Comparison of ENCODE assay signal across 10 mouse cellular contexts in the genomic region with DNA sequence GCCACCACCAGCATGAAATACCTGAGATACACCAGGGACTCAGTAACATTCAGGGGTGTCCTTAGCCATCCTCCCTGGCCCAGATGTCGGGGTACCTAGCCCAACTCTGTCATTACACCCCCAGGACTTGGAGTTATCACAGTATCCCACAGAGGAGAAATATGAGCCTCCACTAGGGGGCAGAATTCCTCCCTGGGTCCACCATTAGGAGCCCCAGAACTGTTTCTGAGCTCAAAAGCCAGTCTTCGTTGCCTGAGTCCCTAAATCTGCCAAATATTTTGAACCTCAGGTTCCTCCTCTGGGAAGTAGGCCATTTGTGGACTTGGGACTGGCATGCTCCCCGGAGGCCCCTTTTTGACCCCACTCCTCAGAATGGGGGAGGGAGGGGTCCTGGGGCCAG. TPM values are rescaled to one million over a fixed set of nuclear protein-coding genes. Genes with fewer than 3 reads are reported as not detected.
A peak's percentile ranks its signal among the peaks of the same experiment; 100 is the strongest.
DNase-seq lines count a peak whose midpoint lies in the region; ATAC-seq and TF ChIP-seq lines count a peak whose summit lies in the region.
"Had no signal": no experiment of that assay in that cellular context is flagged by ENCODE, and none has a peak within 500 bp of the region (broad histone marks: within the 10 kb centered on the region; RNA-seq: fewer than 3 reads in every experiment).

No protein-coding gene starts in this region.

- H3K9me3 ChIP-seq in intestine, embryonic 16.5 days (ENCODE audit: control insufficient read depth, low read length), result no peaks in the 10 kb centered on the region
- H3K9me3 ChIP-seq in midbrain, embryonic 14.5 days (ENCODE audit: control insufficient read depth, low read length), result no peaks in the 10 kb centered on the region
- H3K9me3 ChIP-seq: embryonic facial prominence, embryonic 15.5 days; limb, embryonic 12.5 days had no signal

- 34% methylated on average over 3 of the region's 3 CpGs for WGBS in bone marrow, adult 2 months
- 32% methylated on average over 3 of the region's 3 CpGs for WGBS in intestine, embryonic 16.5 days
- 52% methylated on average over 3 of the region's 3 CpGs for WGBS in midbrain, embryonic 14.5 days

- TF ChIP-seq POLR2A in bone marrow, adult 2 months (IDR thresholded peaks at IDR 0.05; ENCODE audit: borderline replicate concordance, control insufficient read depth, low read depth, low read length), result no peak

- H3K36me3 ChIP-seq in intestine, embryonic 16.5 days (ENCODE audit: control insufficient read depth, insufficient read depth, low read length), result 0 out of 2 replicates have a peak, but pooled peaks cover 1% of the 10 kb centered on the region
- H3K36me3 ChIP-seq in midbrain, embryonic 14.5 days (ENCODE audit: control insufficient read depth, insufficient read depth, low read length), result no peaks in the 10 kb centered on the region
- H3K36me3 ChIP-seq: embryonic facial prominence, embryonic 15.5 days had no signal

- no peaks in the 10 kb centered on the region for H3K27me3 ChIP-seq in intestine, embryonic 16.5 days (replicated peaks; ENCODE audit: control insufficient read depth, insufficient read depth, low read length)
- H3K27me3 ChIP-seq in midbrain, embryonic 14.5 days (ENCODE audit: control insufficient read depth, insufficient read depth, low read length), result no peaks in the 10 kb centered on the region
- H3K27me3 ChIP-seq: embryonic facial prominence, embryonic 15.5 days; limb, embryonic 12.5 days had no signal

- H3K4me3 ChIP-seq in bone marrow, adult 2 months (replicated peaks; ENCODE audit: control insufficient read depth, low read depth, low read length), result no peak overlapping the region
- H3K4me3 ChIP-seq in intestine, embryonic 16.5 days (ENCODE audit: low read length), result no peak overlapping the region
- H3K4me3 ChIP-seq in midbrain, embryonic 14.5 days (replicated peaks; ENCODE audit: low read depth, low read length), result no peak overlapping the region
- H3K4me3 ChIP-seq: embryonic facial prominence, embryonic 15.5 days; limb, embryonic 12.5 days had no signal

- ATAC-seq in intestine, embryonic 16.5 days, result peak; percentile 40; the same call in 1 of the 2 replicates
- peak; percentile 31; the same call in 1 of the 2 replicates for ATAC-seq in midbrain, embryonic 14.5 days (ENCODE audit: low FRiP score, low TSS enrichment)

- peak; percentile 43 for TF ChIP-seq CTCF in bone marrow, adult 2 months (IDR thresholded peaks at IDR 0.05; ENCODE audit: control insufficient read depth, insufficient read depth, low read length)

- no peak overlapping the region for H3K4me2 ChIP-seq in intestine, embryonic 16.5 days (ENCODE audit: low read depth, low read length)
- no peak overlapping the region for H3K4me2 ChIP-seq in midbrain, embryonic 14.5 days (ENCODE audit: low read length)
- H3K4me2 ChIP-seq: embryonic facial prominence, embryonic 15.5 days; limb, embryonic 12.5 days had no signal

- H3K4me1 ChIP-seq in bone marrow, adult 2 months (ENCODE audit: control insufficient read depth, insufficient read depth, low read length), result no peaks in the 10 kb centered on the region
- peaks cover 30% of the 10 kb centered on the region for H3K4me1 ChIP-seq in intestine, embryonic 16.5 days (ENCODE audit: control insufficient read depth, insufficient read depth, low read length)
- H3K4me1 ChIP-seq in midbrain, embryonic 14.5 days (ENCODE audit: control insufficient read depth, insufficient read depth, low read length), result no peaks in the 10 kb centered on the region
- H3K4me1 ChIP-seq: embryonic facial prominence, embryonic 15.5 days had no signal

- no peak overlapping the region for H3K27ac ChIP-seq in bone marrow, adult 2 months (ENCODE audit: control insufficient read depth, insufficient read depth, low read depth, low read length, poor library complexity)
- peak overlapping the region; percentile 39; the same call in 1 of the 2 replicates for H3K27ac ChIP-seq in intestine, embryonic 16.5 days (ENCODE audit: low read length)
- H3K27ac ChIP-seq in midbrain, embryonic 14.5 days (replicated peaks; ENCODE audit: low read depth, low read length), result no peak overlapping the region
- H3K27ac ChIP-seq: embryonic facial prominence, embryonic 15.5 days; limb, embryonic 12.5 days had no signal

- peak overlapping the region; percentile 46; the same call in 1 of the 2 replicates for H3K9ac ChIP-seq in intestine, embryonic 16.5 days (ENCODE audit: low read depth, low read length)
- H3K9ac ChIP-seq in midbrain, embryonic 14.5 days (replicated peaks; ENCODE audit: low read length), result no peak overlapping the region
- H3K9ac ChIP-seq: embryonic facial prominence, embryonic 15.5 days; limb, embryonic 12.5 days had no signal

- peak; percentile 45 for DNase-seq in gastrocnemius, postnatal 10 days
- DNase-seq in gastrocnemius, postnatal 25 days, result no peak
- DNase-seq in right cerebral cortex, adult 18-20 months, result peak; percentile 51
- no peak for DNase-seq in right cerebral cortex, postnatal 36 days (ENCODE audit: low spot score in 2 of 2)
- peak; percentile 77 for DNase-seq in midbrain, embryonic 14.5 days
- DNase-seq in urinary bladder, postnatal 36 days (ENCODE audit: low spot score in 2 of 2), result no peak

RNA-seq across cellular contexts. Expression of gene Fen1, which starts 15.1 kb away (rescaled TPM):
- 1 to 10 TPM; 8.4 to 9.1 TPM for total RNA-seq in gastrocnemius, postnatal 10 days (2021)
- 1 to 10 TPM; 2.9 to 3.7 TPM for total RNA-seq in gastrocnemius, postnatal 25 days (2021)
- 64.3 and 77.3 TPM in 2 replicates for polyA plus RNA-seq in bone marrow, adult 2 months (2011; ENCODE audit: insufficient read depth, insufficient read length, low replicate concordance, missing spikeins)
- polyA plus RNA-seq in intestine, embryonic 16.5 days (2015; fragmentation: Nextera tagmentation; extraction: Ambion mirVana), result 77.9 and 87.8 TPM in 2 replicates
- 24.8 and 31.0 TPM in 2 replicates for polyA plus RNA-seq in midbrain, embryonic 14.5 days (2014; fragmentation: Nextera tagmentation; extraction: Ambion mirVana)

RNA-seq across cellular contexts. Expression of gene Tmem258, which starts 15.3 kb away (rescaled TPM):
- 100 to 1,000 TPM; 118 to 127 TPM for total RNA-seq in gastrocnemius, postnatal 10 days (2021)
- 10 to 100 TPM; 81.8 to 94.5 TPM for total RNA-seq in gastrocnemius, postnatal 25 days (2021)
- 54.6 and 126 TPM in 2 replicates for polyA plus RNA-seq in bone marrow, adult 2 months (2011; ENCODE audit: insufficient read depth, insufficient read length, low replicate concordance, missing spikeins)
- 466 and 467 TPM in 2 replicates for polyA plus RNA-seq in intestine, embryonic 16.5 days (2015; fragmentation: Nextera tagmentation; extraction: Ambion mirVana)
- 363 and 446 TPM in 2 replicates for polyA plus RNA-seq in midbrain, embryonic 14.5 days (2014; fragmentation: Nextera tagmentation; extraction: Ambion mirVana)

RNA-seq across cellular contexts. Expression of gene Myrf, which starts 21.4 kb away (rescaled TPM):
- total RNA-seq in gastrocnemius, postnatal 10 days (2021), result under 1 TPM; 0.09 to 0.14 TPM
- not detected for total RNA-seq in gastrocnemius, postnatal 25 days (2021)
- polyA plus RNA-seq in bone marrow, adult 2 months (2011; ENCODE audit: insufficient read depth, insufficient read length, low replicate concordance, missing spikeins), result 0.35 TPM in 1 of 2 replicates, not detected in the other
- 9.9 and 10.1 TPM in 2 replicates for polyA plus RNA-seq in intestine, embryonic 16.5 days (2015; fragmentation: Nextera tagmentation; extraction: Ambion mirVana)
- polyA plus RNA-seq in midbrain, embryonic 14.5 days (2014; fragmentation: Nextera tagmentation; extraction: Ambion mirVana), result 0.49 and 0.75 TPM in 2 replicates

RNA-seq across cellular contexts. Expression of gene Fads1, which starts 36.4 kb away (rescaled TPM):
- 10 to 100 TPM; 27.9 to 28.5 TPM for total RNA-seq in gastrocnemius, postnatal 10 days (2021)
- 1 to 10 TPM; 6.9 to 8.2 TPM for total RNA-seq in gastrocnemius, postnatal 25 days (2021)
- polyA plus RNA-seq in bone marrow, adult 2 months (2011; ENCODE audit: insufficient read depth, insufficient read length, low replicate concordance, missing spikeins), result 20.9 and 24.8 TPM in 2 replicates
- polyA plus RNA-seq in intestine, embryonic 16.5 days (2015; fragmentation: Nextera tagmentation; extraction: Ambion mirVana), result 146 and 154 TPM in 2 replicates
- polyA plus RNA-seq in midbrain, embryonic 14.5 days (2014; fragmentation: Nextera tagmentation; extraction: Ambion mirVana), result 125 and 152 TPM in 2 replicates

Comparison
In these comparisons a context has a peak if more than half of its experiments do, and no peak if none do; other contexts are left out.
1. DNase-seq: peak in gastrocnemius, postnatal 10 days (single experiment), right cerebral cortex, adult 18-20 months (single experiment) and midbrain, embryonic 14.5 days (single experiment); none in gastrocnemius, postnatal 25 days (single experiment), right cerebral cortex, postnatal 36 days (0 of 2) and urinary bladder, postnatal 36 days (0 of 2).